Mouse (Mus musculus) liver, embryonic 16.5 days (tissue): Measurements from ENCODE around the gene Copz2. TPM values are rescaled to one million over a fixed set of nuclear protein-coding genes. Genes with fewer than 3 reads are reported as not detected.

ENCODE experiments used
- ATAC-seq: fragments of 200-750 bp; cut with Nextera tagmentation; 2 replicates; pipeline ENCODE4 v1.8.0; 2017; ENCODE audit warnings: low read depth, mild to moderate bottlenecking, moderate number of reproducible peaks, moderate library complexity
- H3K27ac ChIP-seq: fragments of 300-500 bp; sonication (generic); 2 replicates; pipeline ENCODE4 v1.5.1; 2014; ENCODE audit warnings: mild to moderate bottlenecking, low read length
- H3K27me3 ChIP-seq: fragments of 300-500 bp; sonication (generic); 2 replicates; pipeline ENCODE4 v1.6.1; 2014; ENCODE audit warnings: low read depth, low read length, mixed read lengths; ENCODE audit not compliant: control insufficient read depth, insufficient read depth
- H3K36me3 ChIP-seq: fragments of 300-500 bp; sonication (generic); 2 replicates; pipeline ENCODE4 v1.6.1; 2014; ENCODE audit warnings: mild to moderate bottlenecking; ENCODE audit not compliant: control insufficient read depth, insufficient read depth
- H3K4me1 ChIP-seq: fragments of 300-500 bp; sonication (generic); 2 replicates; pipeline ENCODE4 v1.6.1; 2014; ENCODE audit warnings: low read depth, low read length, mixed read lengths; ENCODE audit not compliant: control insufficient read depth
- H3K4me2 ChIP-seq: fragments of 300-500 bp; sonication (generic); 2 replicates; pipeline ENCODE4 v1.6.1; 2014; ENCODE audit warnings: low read depth, low read length, mixed read lengths
- H3K4me3 ChIP-seq: fragments of 300-500 bp; sonication (generic); 2 replicates; pipeline ENCODE4 v1.5.1; 2014; ENCODE audit warnings: low read depth, mild to moderate bottlenecking, low read length
- H3K9ac ChIP-seq: fragments of 300-500 bp; sonication (generic); 2 replicates; pipeline ENCODE4 v1.6.1; 2014; ENCODE audit warnings: low read depth, low read length
- H3K9me3 ChIP-seq: fragments of 300-500 bp; sonication (generic); replicated peaks from 2 replicates; pipeline ENCODE4 v1.6.1; 2016; ENCODE audit warnings: low read length; ENCODE audit not compliant: control insufficient read depth
- WGBS: fragments of 180-500 bp; shearing (Covaris S2); extraction: QIAGEN DNeasy Blood & Tissue Kit; methylation state at CpG from one replicate; pipeline ENCODE4 v1.1.7; 2014; ENCODE audit not compliant: insufficient replicate concordance; 5-methylcytosine and 5-hydroxymethylcytosine counted together
- polyA plus RNA-seq: library from polyadenylated mRNA; unstranded; fragments of >200 nt; fragmentation: Nextera tagmentation; extraction: Ambion mirVana; gene quantifications from 2 replicates; pipeline ENCODE4 v1.2.1, GENCODE M21; 2015

The Copz2 gene
- polyA plus RNA-seq, 1 experiment from 2014 or later: 25.7 TPM

DNA sequence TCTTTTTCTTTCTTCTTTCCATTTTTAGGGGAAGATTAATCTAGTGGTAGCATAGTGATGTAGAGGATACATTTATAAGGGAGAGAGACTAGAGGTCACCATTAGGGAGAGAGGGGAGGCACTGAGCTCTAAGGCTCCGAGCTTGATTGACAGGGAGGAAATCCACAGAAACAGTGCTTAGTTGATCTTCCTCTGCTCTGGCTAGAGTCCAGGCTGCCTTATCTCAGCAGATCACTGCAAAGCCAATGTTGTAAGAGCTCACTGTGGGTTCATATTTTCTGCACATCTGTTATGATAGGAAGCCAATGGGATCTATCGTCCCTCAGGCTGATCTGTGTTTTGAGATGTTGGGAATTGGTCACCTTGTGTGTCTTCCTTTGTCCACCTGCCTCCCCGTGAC, 29.0 kb downstream of the Copz2 start:
- H3K27ac ChIP-seq: no peak overlapping the region
- 6% methylated on average over 3 of the region's 3 CpGs for WGBS
- H3K27me3 ChIP-seq: peaks cover 39% of the 10 kb centered on the region
- H3K4me1 ChIP-seq: peaks cover 3% of the 10 kb centered on the region
- peak; percentile 30; the same call in 1 of the 2 replicates for ATAC-seq
- H3K9ac ChIP-seq: no peak overlapping the region
- no peaks in the 10 kb centered on the region for H3K36me3 ChIP-seq
- H3K4me2 ChIP-seq: no peak overlapping the region
- H3K9me3 ChIP-seq: no peaks in the 10 kb centered on the region
- H3K4me3 ChIP-seq: no peak overlapping the region

DNA sequence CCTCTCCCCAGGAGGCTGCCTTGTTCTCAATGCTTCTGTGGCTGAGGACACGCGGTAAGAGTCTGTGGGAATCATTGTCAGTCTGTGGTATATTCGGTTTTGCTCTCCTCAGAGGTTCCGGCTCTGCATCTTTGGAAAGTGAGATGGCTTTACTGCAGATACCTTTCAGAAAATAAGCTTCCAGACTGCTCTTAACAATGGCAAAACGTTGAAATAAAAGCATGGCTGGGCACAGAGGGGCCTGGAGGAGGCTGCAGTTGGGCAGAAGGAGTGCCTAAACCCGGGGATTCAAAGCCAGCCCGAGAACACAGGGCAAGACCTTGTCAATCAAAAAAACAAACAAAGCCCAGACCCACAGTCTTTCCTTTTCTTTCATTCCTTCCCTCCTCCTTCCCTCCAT, 29.7 kb downstream of the Copz2 start:
- no peak overlapping the region for H3K27ac ChIP-seq
- peaks cover 33% of the 10 kb centered on the region for H3K27me3 ChIP-seq
- 19% methylated on average over 7 of the region's 7 CpGs for WGBS
- H3K9ac ChIP-seq: no peak overlapping the region
- peaks cover 3% of the 10 kb centered on the region for H3K4me1 ChIP-seq
- no peak for ATAC-seq
- H3K36me3 ChIP-seq: no peaks in the 10 kb centered on the region
- H3K4me3 ChIP-seq: no peak overlapping the region
- no peak overlapping the region for H3K4me2 ChIP-seq
- H3K9me3 ChIP-seq: no peaks in the 10 kb centered on the region

DNA sequence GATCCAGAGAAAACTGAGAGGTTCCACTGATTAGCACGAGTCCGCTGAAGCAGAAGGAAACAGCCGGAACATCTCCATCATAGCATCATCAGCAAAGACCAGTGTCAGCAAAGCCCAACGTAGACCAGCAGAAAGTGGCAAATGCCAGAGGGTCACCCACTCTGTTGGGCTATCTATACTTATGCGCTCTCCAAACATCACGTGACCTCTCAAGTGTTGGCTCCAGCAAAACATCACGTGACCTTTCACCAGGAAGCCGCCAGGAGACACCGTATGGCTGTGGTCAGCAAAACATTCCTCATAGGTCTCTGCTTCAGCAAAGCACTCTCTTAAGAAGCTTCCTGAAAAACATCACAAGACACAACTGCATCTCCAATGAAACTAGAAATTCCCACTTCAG, 30.6 kb downstream of the Copz2 start:
- H3K27ac ChIP-seq: no peak overlapping the region
- H3K9me3 ChIP-seq: no peaks in the 10 kb centered on the region
- no peaks in the 10 kb centered on the region for H3K36me3 ChIP-seq
- peaks cover 25% of the 10 kb centered on the region for H3K27me3 ChIP-seq
- no peak overlapping the region for H3K9ac ChIP-seq
- 53% methylated on average over 9 of the region's 9 CpGs for WGBS
- peak; percentile 27; the same call in 1 of the 2 replicates for ATAC-seq
- no peak overlapping the region for H3K4me2 ChIP-seq
- no peak overlapping the region for H3K4me3 ChIP-seq
- H3K4me1 ChIP-seq: peaks cover 3% of the 10 kb centered on the region

DNA sequence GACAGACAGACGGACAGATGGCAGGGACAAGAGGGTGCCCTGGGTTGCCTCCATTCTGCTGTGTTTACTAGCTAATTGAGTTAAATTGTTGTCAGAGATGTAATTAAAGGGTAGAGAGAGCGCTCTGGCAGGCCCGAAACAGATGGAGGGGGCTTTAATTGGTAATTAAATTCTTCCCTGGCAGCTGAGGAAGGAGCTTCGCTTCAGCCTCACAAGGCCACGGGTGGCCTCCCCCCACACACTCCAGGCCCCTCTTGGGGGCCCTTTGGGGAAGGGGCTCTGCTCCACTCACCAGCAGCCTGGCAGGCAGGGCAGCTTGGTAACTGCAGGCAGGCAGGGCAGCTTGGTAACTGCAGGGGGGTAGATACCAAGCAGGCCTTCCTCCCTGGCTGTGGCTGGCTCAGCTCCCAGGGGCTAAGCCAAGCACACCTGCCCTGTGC, 36.3 kb downstream of the Copz2 start:
- no peaks in the 10 kb centered on the region for H3K9me3 ChIP-seq
- WGBS: 50% methylated on average over 5 of the region's 5 CpGs
- H3K4me3 ChIP-seq: no peak overlapping the region
- H3K27ac ChIP-seq: no peak overlapping the region
- no peak overlapping the region for H3K9ac ChIP-seq
- no peaks in the 10 kb centered on the region for H3K27me3 ChIP-seq
- no peaks in the 10 kb centered on the region for H3K36me3 ChIP-seq
- ATAC-seq: no peak
- no peaks in the 10 kb centered on the region; the same call in 1 of the 2 replicates for H3K4me1 ChIP-seq
- no peak overlapping the region for H3K4me2 ChIP-seq

DNA sequence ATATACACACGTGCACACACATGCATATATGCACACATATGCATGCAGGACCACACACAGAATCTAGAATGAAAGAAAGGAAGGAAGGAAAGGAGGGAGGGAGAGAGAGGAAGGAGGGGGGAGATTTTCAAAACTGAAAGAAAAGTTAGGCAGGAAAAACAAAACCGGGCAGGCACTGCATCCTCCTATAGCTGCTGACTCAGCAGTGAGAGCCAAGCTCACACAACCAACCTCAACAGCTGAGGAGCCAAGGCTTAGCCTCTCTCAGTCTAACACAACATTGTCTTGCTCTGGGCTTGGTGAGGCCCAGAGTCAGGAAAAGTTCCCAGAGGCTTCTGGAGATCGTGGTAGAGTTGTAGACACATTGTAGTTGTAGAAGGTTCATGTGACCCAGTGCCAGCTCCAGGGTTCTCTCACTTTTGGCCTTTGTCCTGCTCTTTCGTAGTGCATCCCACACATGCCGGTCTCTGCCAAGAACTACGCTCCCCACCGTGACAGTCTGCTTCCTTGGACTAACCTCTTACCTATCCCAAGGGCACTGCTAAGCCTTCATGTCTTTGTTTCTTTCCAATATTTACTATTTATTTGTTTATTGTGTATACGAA, 37.4 kb downstream of the Copz2 start:
- WGBS: 63% methylated on average over 8 of the region's 8 CpGs
- H3K4me2 ChIP-seq: no peak overlapping the region
- H3K36me3 ChIP-seq: no peaks in the 10 kb centered on the region
- H3K4me1 ChIP-seq: no peaks in the 10 kb centered on the region; the same call in 1 of the 2 replicates
- H3K4me3 ChIP-seq: no peak overlapping the region
- no peaks in the 10 kb centered on the region for H3K9me3 ChIP-seq
- H3K27me3 ChIP-seq: no peaks in the 10 kb centered on the region
- no peak overlapping the region for H3K9ac ChIP-seq
- no peak for ATAC-seq
- H3K27ac ChIP-seq: no peak overlapping the region

DNA sequence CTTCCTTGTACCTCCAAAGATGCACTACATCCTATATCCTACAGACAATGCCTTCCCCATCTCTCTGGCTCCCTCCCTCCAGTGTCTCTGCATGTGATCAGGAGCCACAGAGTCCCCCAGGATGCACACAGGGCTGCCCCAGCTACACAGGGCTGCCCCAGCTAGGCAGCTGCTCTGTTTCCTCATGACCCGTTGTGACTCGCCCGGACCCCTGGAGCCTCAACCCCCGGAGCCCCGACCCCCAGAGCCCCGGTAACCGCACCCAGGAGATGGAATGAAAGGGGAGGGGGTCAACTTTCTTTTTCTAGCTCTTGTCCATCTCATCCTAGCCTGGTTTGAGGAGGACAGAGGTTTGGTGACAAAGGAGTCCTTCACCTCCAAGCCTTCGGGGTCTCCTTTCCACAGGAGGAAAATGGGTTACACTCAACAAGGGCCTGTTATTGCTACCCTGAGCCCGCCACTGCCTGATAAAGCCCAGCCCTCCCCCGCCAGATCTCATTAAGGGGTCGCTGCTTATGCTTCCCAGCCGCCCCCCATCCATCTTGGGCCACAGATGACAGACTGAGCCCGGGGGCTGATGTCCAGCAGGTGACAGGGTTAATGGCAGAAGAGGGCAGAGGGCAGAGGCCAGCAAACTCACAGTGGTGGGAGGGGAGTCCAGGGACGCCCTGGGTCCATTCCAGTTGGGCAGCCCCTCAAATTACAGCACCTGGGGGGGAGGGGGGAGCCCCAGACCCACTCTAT, 42.3 kb downstream of the Copz2 start:
- no peaks in the 10 kb centered on the region for H3K9me3 ChIP-seq
- no peak overlapping the region for H3K4me2 ChIP-seq
- H3K27me3 ChIP-seq: no peaks in the 10 kb centered on the region
- WGBS: 52% methylated on average over 14 of the region's 14 CpGs
- H3K27ac ChIP-seq: no peak overlapping the region
- no peaks in the 10 kb centered on the region for H3K36me3 ChIP-seq
- H3K4me1 ChIP-seq: no peaks in the 10 kb centered on the region; the same call in 1 of the 2 replicates
- no peak for ATAC-seq
- H3K9ac ChIP-seq: no peak overlapping the region
- H3K4me3 ChIP-seq: no peak overlapping the region

DNA sequence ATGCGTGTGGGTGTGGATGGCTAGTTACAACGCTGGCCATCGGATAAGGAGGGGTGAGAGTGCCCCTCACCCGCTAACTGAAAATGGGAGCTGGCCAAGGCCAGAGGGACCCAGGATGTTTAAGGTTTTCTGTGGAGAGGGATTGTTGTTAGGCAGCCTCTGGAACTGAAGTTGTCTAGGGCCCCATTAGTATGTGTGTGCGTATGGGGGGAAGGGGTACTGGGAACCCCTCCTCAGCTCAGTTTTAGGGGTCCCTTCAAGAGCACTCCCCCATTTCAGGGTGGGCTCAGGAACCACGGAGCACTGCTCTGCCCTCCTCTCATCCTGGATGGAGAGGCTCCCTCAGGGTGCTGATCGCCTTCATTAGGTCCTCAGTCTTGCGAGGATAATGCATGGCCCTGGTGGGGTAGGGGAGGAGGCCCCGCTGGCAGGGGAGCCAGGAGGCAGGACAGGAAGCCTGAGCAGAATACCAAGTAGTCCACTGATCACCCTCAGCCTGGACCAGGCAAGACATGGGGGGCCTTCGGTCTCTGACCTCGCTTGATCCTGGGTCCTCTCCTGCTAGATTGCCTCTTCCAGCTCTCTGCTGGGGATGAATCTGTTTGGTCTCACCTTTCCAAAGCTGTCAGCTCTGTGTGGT, 43.7 kb downstream of the Copz2 start:
- Histone ChIP-seq H3K27ac (no peak overlapping the region), H3K4me3 (no peak overlapping the region), H3K36me3 (no peaks in the 10 kb centered on the region), H3K4me2 (no peak overlapping the region), H3K9ac (no peak overlapping the region), H3K27me3 (no peaks in the 10 kb centered on the region), H3K9me3 (no peaks in the 10 kb centered on the region), H3K4me1 (no peaks in the 10 kb centered on the region)
- ATAC-seq: no peak
- WGBS: 62% methylated on average over 11 of the region's 11 CpGs

- Histone ChIP-seq H3K27ac (no peak overlapping the region), H3K9ac (no peak overlapping the region), H3K9me3 (no peaks in the 10 kb centered on the region), H3K27me3 (no peaks in the 10 kb centered on the region), H3K4me1 (no peaks in the 10 kb centered on the region), H3K4me3 (no peak overlapping the region), H3K36me3 (no peaks in the 10 kb centered on the region), H3K4me2 (no peak overlapping the region)
- no peak for ATAC-seq
- WGBS: 52% methylated on average over 4 of the region's 4 CpGs
Observed at GRCm38 (mm10) chr11:96895886-96896285, 46.2 kb downstream of the Copz2 start.
